Mouse (Mus musculus) ES-E14 (cell line): ENCODE results near the gene Nfib. TPM values are rescaled to one million over a fixed set of nuclear protein-coding genes. Genes with fewer than 3 reads are reported as not detected.

Source experiments
- DNase-seq: peaks from one replicate; pipeline ENCODE4 v3.0.0-alpha.2; 2013; ENCODE audit warnings: low read depth, low spot score
- H3K27ac ChIP-seq: 2 replicates; pipeline ENCODE4 v1.5.1; 2012; ENCODE audit warnings: low read depth, mild to moderate bottlenecking, low read length, moderate library complexity, mixed read lengths; ENCODE audit not compliant: poor library complexity, insufficient read depth, severe bottlenecking
- H3K36me3 ChIP-seq: 2 replicates; pipeline ENCODE4 v1.6.1; 2012; ENCODE audit warnings: mild to moderate bottlenecking, low read length, moderate library complexity, mixed read lengths; ENCODE audit not compliant: control insufficient read depth, poor library complexity, insufficient read depth, severe bottlenecking
- H3K4me1 ChIP-seq, 2 experiments: fragments of 150-350 bp in 1 of 2; sonication (generic) in 1 of 2; 2 replicates each; pipeline ENCODE4 v1.6.1; 2012; ENCODE audit warnings: low read length in 2 of 2, mild to moderate bottlenecking in 1 of 2, mixed read lengths in 1 of 2; ENCODE audit not compliant: control insufficient read depth in 2 of 2, insufficient read depth in 2 of 2, poor library complexity in 1 of 2
- H3K4me3 ChIP-seq, 2 experiments: fragments of 150-350 bp in 1 of 2; sonication (generic) in 1 of 2; 2 replicates each; pipeline ENCODE4 v1.5.1; 2012; ENCODE audit warnings: low read length in 2 of 2, low read depth in 1 of 2, mild to moderate bottlenecking in 1 of 2, mixed read lengths in 1 of 2; ENCODE audit not compliant: insufficient read depth in 1 of 2, poor library complexity in 1 of 2, severe bottlenecking in 1 of 2
- H3K9ac ChIP-seq: 2 replicates; pipeline ENCODE4 v1.6.1; 2012; ENCODE audit warnings: low read depth, mild to moderate bottlenecking, low read length, mixed read lengths; ENCODE audit not compliant: poor library complexity, insufficient read depth, severe bottlenecking
- H3K9me3 ChIP-seq: fragments of 150-350 bp; sonication (generic); 2 replicates; pipeline ENCODE4 v1.6.1; 2012; ENCODE audit warnings: low read depth, mild to moderate bottlenecking, low read length; ENCODE audit not compliant: control insufficient read depth, insufficient read depth
- CHD2 ChIP-seq: IDR thresholded peaks from 2 replicates; pipeline ENCODE4 v1.6.1; 2014; ENCODE audit warnings: mild to moderate bottlenecking, low read depth, low read length, inconsistent platforms
- HCFC1 ChIP-seq: IDR thresholded peaks from 2 replicates; pipeline ENCODE4 v1.6.1; 2012; ENCODE audit warnings: low read length, inconsistent platforms, borderline replicate concordance; ENCODE audit not compliant: insufficient read depth
- MAFK ChIP-seq: IDR thresholded peaks from 2 replicates; pipeline ENCODE4 v1.6.1; 2014; ENCODE audit warnings: mild to moderate bottlenecking, low read depth, low read length, inconsistent platforms; ENCODE audit not compliant: insufficient read depth
- ZC3H11A ChIP-seq: IDR thresholded peaks from 2 replicates; pipeline ENCODE4 v1.6.1; 2012; ENCODE audit warnings: low read depth, mild to moderate bottlenecking, inconsistent platforms, low read length, borderline replicate concordance
- ZNF384 ChIP-seq: IDR thresholded peaks from 2 replicates; pipeline ENCODE4 v1.6.1; 2012; ENCODE audit warnings: low read depth, low read length, inconsistent platforms
- in situ Hi-C, 2 experiments: fragments of 600-800 bp; cut with MboI; formaldehyde crosslinking; loops; one replicate each; pipeline ENCODE4 v1.15.1; 2025; ENCODE audit warnings: low sequenced_read_pairs in 2 of 2, inconsistent platforms in 1 of 2; ENCODE audit not compliant: unreplicated experiment in 2 of 2
- total RNA-seq: library from RNA; depleted of rRNA; stranded (reverse); fragments of 300-350 nt; gene quantifications from 2 replicates; pipeline ENCODE4 v1.2.3, GENCODE M21; 2012

The Nfib gene
- total RNA-seq, 1 experiment: 8.9 TPM

- no peak for DNase-seq
- Histone ChIP-seq H3K4me3 (no peak overlapping the region), H3K36me3 (no peaks in the 10 kb centered on the region), H3K9ac (no peak overlapping the region), H3K9me3 (no peaks in the 10 kb centered on the region), H3K27ac (no peak overlapping the region), H3K4me1 (no peaks in the 10 kb centered on the region)
- in situ Hi-C loops: no loop called here
- no peak for TF ChIP-seq CHD2
These were observed 28.1 kb upstream of the Nfib start for GRCm38 (mm10) chr4:82733636-82734035.

- no peaks in the 10 kb centered on the region for H3K4me1 ChIP-seq
- H3K4me3 ChIP-seq: no peak overlapping the region
- in situ Hi-C loops: no loop called here
- no peak for TF ChIP-seq CHD2
- no peak for TF ChIP-seq MAFK
- TF ChIP-seq ZNF384: no peak
- TF ChIP-seq HCFC1: no peak
- no peak for TF ChIP-seq ZC3H11A
- no peaks in the 10 kb centered on the region for H3K36me3 ChIP-seq
- DNase-seq: no peak
- H3K9ac ChIP-seq: no peak overlapping the region
- no peak overlapping the region for H3K27ac ChIP-seq
- H3K9me3 ChIP-seq: no peaks in the 10 kb centered on the region
These were observed 24.8 kb upstream of the Nfib start for GRCm38 (mm10) chr4:82730248-82730887.

GRCm38 (mm10) chr4:82724058-82724457 lies 18.5 kb upstream of the Nfib start:
- no peak for TF ChIP-seq HCFC1
- no peak overlapping the region for H3K27ac ChIP-seq
- H3K9ac ChIP-seq: no peak overlapping the region
- H3K4me1 ChIP-seq: no peaks in the 10 kb centered on the region
- no peak for DNase-seq
- in situ Hi-C loops: no loop called here
- no peaks in the 10 kb centered on the region for H3K9me3 ChIP-seq
- H3K36me3 ChIP-seq: no peaks in the 10 kb centered on the region
- no peak overlapping the region for H3K4me3 ChIP-seq

- no peak for TF ChIP-seq HCFC1
- no peak for TF ChIP-seq ZC3H11A
- TF ChIP-seq ZNF384: no peak
- in situ Hi-C loops: no loop called here
- Histone ChIP-seq H3K27ac (no peak overlapping the region), H3K9ac (no peak overlapping the region), H3K36me3 (no peaks in the 10 kb centered on the region), H3K4me3 (no peak overlapping the region), H3K4me1 (no peaks in the 10 kb centered on the region), H3K9me3 (no peaks in the 10 kb centered on the region)
- no peak for DNase-seq
These were observed 17.5 kb upstream of the Nfib start for GRCm38 (mm10) chr4:82723048-82723447.

- DNase-seq: no peak
- TF ChIP-seq ZC3H11A (no peak), HCFC1 (no peak), MAFK (no peak), CHD2 (no peak), ZNF384 (no peak)
- no peak overlapping the region for H3K27ac ChIP-seq
- H3K36me3 ChIP-seq: no peaks in the 10 kb centered on the region
- no peaks in the 10 kb centered on the region for H3K9me3 ChIP-seq
- no peak overlapping the region for H3K4me3 ChIP-seq
- H3K4me1 ChIP-seq: no peaks in the 10 kb centered on the region
- H3K9ac ChIP-seq: no peak overlapping the region
- in situ Hi-C loops: no loop called here
These were observed 10.3 kb upstream of the Nfib start for GRCm38 (mm10) chr4:82715833-82716232.
